Mouse (Mus musculus) erythroblast, embryonic 14.5 days (primary cell): ENCODE results near the gene Sri.

Experiments
- GATA1 ChIP-seq: IDR thresholded peaks from 2 replicates; pipeline ENCODE4 v1.6.1; 2012; ENCODE audit warnings: low read length, inconsistent platforms, mixed read lengths
- TAL1 ChIP-seq: IDR thresholded peaks from 3 replicates; pipeline ENCODE4 v1.6.1; 2012; ENCODE audit warnings: low read length, inconsistent platforms, mixed read lengths

- TF ChIP-seq GATA1 (no peak), TAL1 (no peak)
These were observed 39.8 kb downstream of the Sri start for GRCm38 (mm10) chr5:8085661-8086060.
